Mouse (Mus musculus) E14TG2a.4 (cell line): ENCODE measurements around the gene Fry.

Experiments used
- CTCF ChIP-seq: conservative IDR thresholded peaks from 2 replicates; pipeline ENCODE4 v1.5.1; 2014; ENCODE audit warnings: low read length
- POU5F1 ChIP-seq: IDR thresholded peaks from 2 replicates; pipeline ENCODE4 v1.6.1; 2014; ENCODE audit warnings: low read length, borderline replicate concordance

- TF ChIP-seq CTCF (no peak), POU5F1 (no peak)
These were observed 214.9 kb downstream of the Fry start for GRCm38 (mm10) chr5:150333328-150333731.
